Mouse (Mus musculus) A20 (cell line): Measurements from ENCODE around the gene Zfp82.

Experiments
- DNase-seq: peaks from one replicate; pipeline ENCODE4 v3.0.0-alpha.2; 2011; ENCODE audit warnings: low read depth, low spot score

Gene Zfp82

GRCm38 (mm10) chr7:30048126-30048525, 24.6 kb downstream of the Zfp82 start:
- DNase-seq, result no peak

DNA sequence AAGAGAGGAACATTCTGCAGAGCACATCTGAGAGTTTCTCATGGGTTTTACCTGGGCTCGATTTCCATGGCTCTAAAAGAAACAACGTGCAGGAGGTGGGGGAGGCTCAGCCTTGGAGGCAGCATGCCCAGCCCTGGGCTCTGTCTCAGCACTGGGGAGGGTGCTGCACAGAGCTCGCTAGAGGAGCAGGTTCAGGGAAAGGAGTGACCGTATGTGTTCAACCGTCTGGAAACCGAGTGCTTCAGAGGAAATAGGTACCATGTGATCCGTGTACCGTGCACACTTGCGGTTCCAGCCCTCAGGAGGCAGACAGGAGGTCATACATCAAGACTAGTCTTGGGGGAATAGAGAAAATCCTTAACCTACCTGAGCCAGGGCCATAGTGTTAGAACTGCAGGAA, 28.3 kb downstream of the Zfp82 start:
- DNase-seq, result no peak

DNA sequence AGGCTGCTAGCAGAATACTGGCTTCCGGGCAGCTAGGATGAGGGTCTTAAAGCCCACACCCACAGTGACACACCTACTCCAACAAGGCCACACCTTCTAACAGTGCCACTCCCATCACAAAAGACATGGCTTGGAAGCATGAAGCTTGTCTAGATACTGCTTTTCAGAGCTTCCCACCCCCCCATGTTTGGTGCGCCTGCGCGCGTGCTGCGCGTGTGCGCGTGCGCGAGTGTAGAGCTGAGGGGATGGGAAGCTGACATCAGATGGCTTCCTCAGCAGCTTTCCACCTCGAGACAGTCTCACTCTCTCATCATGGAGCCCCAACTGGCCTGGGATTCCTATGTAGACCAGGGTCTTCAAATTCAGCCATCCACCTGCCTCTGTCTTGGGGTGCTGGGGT, 38.4 kb downstream of the Zfp82 start:
- no peak for DNase-seq

DNA sequence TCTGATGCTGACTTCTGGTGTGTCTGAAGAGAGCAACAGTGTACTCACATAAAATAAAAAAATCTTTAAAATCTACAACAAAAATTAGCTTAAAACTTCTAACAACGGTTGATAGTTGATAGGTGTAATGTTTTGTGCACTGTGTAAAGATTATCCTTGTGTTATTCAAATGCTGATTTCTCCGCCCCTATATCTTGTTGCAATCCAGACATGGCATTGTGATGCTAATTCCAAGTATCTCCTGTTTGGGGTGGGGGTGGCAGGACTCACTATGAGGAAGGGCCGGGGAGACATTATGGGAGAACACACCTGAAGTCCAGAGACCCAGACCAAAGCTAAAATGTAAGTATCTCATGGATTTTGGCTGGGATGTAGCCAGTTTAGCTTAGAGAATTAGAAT, 41.3 kb downstream of the Zfp82 start:
- DNase-seq, result no peak

GRCm38 (mm10) chr7:30030677-30031076, 42.0 kb downstream of the Zfp82 start:
- DNase-seq, result no peak

- DNase-seq, result no peak
Measured at GRCm38 (mm10) chr7:30028572-30028971, 44.1 kb downstream of the Zfp82 start.

DNA sequence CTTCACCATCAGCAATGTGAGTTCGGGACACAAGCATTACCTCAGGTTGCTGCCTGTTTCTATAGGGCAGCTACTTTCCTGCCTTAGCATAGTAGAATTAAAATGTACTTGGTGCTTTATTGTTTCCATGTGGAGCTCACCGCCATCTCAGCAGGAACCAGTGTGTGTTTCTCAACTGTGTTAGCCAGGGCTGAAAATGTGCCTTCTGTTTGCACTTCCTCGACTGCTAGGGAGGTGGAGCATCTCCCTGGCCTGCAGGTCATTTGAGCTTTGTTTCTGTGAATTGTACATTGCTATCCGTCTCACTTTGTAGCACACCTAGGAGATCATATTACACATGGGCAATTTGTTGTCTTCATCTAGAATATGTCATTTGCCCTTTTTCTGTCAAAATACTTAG, 45.4 kb downstream of the Zfp82 start:
- DNase-seq, result no peak

GRCm38 (mm10) chr7:30025358-30025757, 47.3 kb downstream of the Zfp82 start:
- DNase-seq, result no peak

GRCm38 (mm10) chr7:30023800-30024199, 48.9 kb downstream of the Zfp82 start:
- no peak for DNase-seq

DNA sequence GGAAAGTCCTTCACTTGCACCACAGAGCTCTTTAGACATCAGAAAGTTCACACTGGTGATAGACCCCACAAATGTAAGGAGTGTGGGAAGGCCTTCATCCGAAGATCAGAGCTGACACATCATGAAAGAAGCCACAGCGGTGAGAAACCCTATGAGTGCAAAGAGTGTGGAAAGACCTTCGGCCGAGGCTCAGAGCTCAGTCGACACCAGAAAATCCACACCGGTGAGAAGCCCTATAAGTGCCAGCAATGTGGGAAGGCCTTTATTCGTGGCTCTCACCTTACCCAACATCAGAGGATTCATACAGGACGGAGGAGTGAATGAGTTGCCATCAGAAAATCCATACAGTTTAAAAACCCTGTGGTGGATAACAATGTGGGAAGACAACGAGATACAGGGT, 49.4 kb downstream of the Zfp82 start:
- no peak for DNase-seq

DNA sequence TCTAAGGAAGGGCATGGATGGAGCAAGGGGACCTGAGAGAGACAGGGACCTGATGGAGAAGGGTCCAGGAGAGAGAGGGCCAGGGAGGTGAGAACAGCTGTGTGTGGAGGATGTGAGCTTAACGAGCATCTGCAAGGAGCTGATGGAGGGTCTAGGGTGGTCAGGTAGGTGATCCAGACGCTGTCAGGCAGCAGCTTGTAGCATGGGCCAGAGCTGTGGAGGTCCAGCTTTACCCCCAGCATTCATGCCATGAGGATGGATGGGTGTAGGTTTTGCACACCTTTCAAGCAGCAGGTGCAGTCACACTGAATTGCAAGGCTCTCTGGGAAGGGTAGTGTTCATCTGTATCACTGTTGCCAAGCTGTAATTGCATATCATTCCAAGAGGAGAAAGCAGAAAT, 53.2 kb downstream of the Zfp82 start:
- DNase-seq, result no peak

GRCm38 (mm10) chr7:30017226-30017625, 55.5 kb downstream of the Zfp82 start:
- DNase-seq, result no peak

GRCm38 (mm10) chr7:30012956-30013363, 59.7 kb downstream of the Zfp82 start:
- peak; percentile 42 for DNase-seq

DNA sequence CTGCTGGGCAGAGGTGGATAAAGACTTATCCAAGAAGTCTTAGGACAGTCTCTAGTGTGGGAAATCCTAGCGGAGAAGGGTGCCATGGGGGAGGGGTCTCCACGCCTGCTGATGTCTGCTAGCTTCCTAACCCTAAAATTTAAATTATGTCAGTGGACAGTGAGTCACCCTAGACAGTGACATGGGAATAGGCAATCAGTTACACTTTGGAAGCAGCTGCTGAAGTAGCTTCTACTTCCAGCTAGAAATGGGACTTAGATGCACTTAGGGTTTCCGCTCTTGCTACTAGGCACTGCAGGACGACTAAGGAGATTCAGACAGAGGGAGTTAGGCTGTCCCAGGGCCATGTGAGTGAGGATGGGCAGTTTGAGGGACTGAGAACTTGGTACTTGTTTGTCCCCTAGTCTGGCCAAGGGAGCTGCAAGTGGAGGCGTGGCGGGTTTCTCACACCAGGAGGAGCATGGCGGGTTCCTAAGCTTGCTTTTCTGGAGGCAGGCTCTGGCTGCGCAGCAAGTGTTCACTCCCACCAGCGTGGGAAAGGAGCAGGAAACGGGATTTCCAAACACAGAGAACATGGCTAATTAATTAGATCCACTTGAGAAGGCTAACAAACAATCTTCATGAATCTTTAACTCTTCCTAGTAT, 62.0 kb downstream of the Zfp82 start:
- DNase-seq, result no peak

DNA sequence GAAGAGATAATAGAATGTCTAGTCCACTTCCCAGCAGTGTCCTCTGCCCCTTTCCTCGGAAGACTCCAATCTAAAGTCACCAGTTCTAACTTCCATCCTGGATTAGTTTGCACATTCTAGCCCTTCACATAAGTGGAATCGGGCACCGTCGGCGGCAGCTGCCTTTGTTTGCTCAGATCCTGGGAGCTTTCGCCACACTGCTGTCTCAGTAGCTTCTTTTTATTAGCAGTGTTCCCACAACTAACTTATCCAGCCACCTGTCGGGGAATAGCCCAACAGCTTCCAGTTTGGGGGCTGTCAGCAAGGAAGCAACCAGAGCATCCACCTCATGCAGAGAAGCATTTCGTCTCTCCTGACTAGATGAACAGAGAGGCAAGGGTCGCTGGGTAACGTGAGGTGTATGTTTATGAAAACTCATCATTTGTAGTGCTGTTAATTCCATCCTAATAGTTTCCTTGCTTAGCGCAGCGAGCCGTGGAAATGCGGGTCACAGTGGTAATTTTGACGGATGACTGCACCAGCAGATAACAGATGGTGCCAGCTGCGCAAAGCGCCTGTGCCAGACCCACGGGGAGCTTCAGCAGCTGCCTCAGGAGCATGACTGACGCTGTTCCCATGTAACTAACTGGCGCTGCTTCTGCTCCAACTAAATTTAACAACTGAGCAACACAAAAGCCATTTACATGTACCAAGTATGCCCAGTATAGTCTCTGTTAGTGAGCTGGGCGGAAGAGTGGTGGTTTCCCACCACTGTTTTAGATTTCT, 63.2 kb downstream of the Zfp82 start:
- no peak for DNase-seq

- no peak for DNase-seq
Measured at GRCm38 (mm10) chr7:30008020-30008690, 64.5 kb downstream of the Zfp82 start.

DNA sequence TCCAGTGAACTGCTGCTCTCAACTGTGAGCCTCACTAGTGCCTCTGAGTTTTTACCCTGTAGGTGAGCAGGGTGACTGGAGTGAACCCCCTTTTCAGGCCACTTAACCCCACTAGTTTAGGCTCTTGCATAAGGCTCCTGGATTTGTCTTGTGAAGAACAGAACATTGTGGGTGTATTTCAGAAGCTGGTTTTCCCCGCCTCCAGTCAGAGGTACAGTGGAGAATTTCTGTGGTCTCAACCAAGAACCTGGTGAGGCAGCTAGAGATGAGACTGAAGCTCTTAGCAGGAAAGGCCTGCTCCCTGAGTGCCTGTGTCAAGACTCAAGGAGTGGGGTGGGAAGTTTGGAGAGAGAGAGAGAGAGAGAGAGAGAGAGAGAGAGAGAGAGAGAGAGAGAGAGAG, 65.1 kb downstream of the Zfp82 start:
- DNase-seq, result no peak
